Mouse (Mus musculus): ENCODE data around the gene Olfr1282. TPM values are rescaled to one million over a fixed set of nuclear protein-coding genes. Genes with fewer than 3 reads are reported as not detected.

The Olfr1282 gene
- polyA plus RNA-seq, 1 experiment: not detected

GRCm38 (mm10) chr2:111300374-111300773 is 35.5 kb downstream of the Olfr1282 start, which contains the start of gene Olfr1279:
Gene Olfr1279, plus strand, starts transcription at chr2:111300635.
- TF ChIP-seq USF1 (IDR thresholded peaks at IDR 0.05; ENCODE audit: low read depth) (no peak), MYOG (IDR thresholded peaks at IDR 0.05; ENCODE audit: control insufficient read depth in 1 of 3, insufficient read depth in 1 of 3, insufficient read length in 2 of 3, low read depth in 2 of 3) (no peak), MAX (IDR thresholded peaks at IDR 0.05; ENCODE audit: low read depth) (no peak), TCF12 (IDR thresholded peaks at IDR 0.05; ENCODE audit: insufficient read depth, poor library complexity, severe bottlenecking) (no peak), REST (IDR thresholded peaks at IDR 0.05; ENCODE audit: insufficient read depth, insufficient read length) (no peak), SRF (IDR thresholded peaks at IDR 0.05; ENCODE audit: control insufficient read depth, insufficient read length, low read depth) (no peak)
- H3K27me3 ChIP-seq (ENCODE audit: control insufficient read depth, insufficient read depth, insufficient read length): no peaks in the 10 kb centered on the region
- H3K36me3 ChIP-seq (ENCODE audit: control insufficient read depth, insufficient read depth): no peaks in the 10 kb centered on the region

GRCm38 (mm10) chr2:111298541-111298940 is 37.3 kb downstream of the Olfr1282 start:
- Histone ChIP-seq H3K36me3 (ENCODE audit: control insufficient read depth, insufficient read depth) (no peaks in the 10 kb centered on the region), H3K4me3 (no peak overlapping the region)
- TF ChIP-seq SRF (IDR thresholded peaks at IDR 0.05; ENCODE audit: control insufficient read depth, insufficient read length, low read depth) (no peak), E2F4 (IDR thresholded peaks at IDR 0.05; ENCODE audit: insufficient read depth) (no peak), TCF12 (IDR thresholded peaks at IDR 0.05; ENCODE audit: insufficient read depth, poor library complexity, severe bottlenecking) (no peak), MYOD1 (IDR thresholded peaks at IDR 0.05; ENCODE audit: control insufficient read depth in 1 of 3, insufficient read length in 2 of 3, low read depth in 2 of 3) (no peak), CEBPB (IDR thresholded peaks at IDR 0.05; ENCODE audit: insufficient read depth, poor library complexity, severe bottlenecking) (no peak)

More at GRCm38 (mm10) chr2:111300374-111300773, 35.5 kb downstream of the Olfr1282 start, which contains the start of gene Olfr1279:
- H3K4me2 ChIP-seq (ENCODE audit: low read depth): no peak within 1 kb of the TSS
- no peak within 1 kb of the TSS for H3ac ChIP-seq (ENCODE audit: control insufficient read depth, insufficient read length)
- H3K4me3 ChIP-seq: no peak within 1 kb of the TSS
- H3K79me2 ChIP-seq (ENCODE audit: control insufficient read depth, insufficient read depth): no peaks in the 10 kb centered on the region

DNA sequence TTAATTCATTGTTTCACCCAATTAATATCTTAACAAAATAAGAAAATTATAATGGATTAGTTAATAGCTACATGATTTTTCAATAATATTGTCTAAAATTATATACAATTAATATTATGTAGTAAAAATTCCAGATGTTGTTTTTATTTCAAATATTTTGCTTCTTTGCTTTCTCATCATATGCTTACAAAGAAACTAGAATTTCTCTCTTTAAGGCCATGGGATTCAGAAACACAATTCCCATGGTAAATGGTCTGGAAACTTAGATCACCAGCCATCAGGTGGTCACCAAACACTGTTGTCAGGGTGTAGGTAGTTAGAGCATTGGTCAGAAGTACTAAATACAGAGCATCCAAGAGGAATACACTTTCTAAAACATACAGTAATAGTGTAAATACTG is 46.0 kb downstream of the Olfr1282 start, which contains the start of gene Olfr1278:
Gene Olfr1278, plus strand, starts transcription at position 301 of the 400 bp plus-strand sequence.
- no peaks in the 10 kb centered on the region for H3K36me3 ChIP-seq (ENCODE audit: control insufficient read depth, insufficient read depth)
- no peak within 1 kb of the TSS for H3K4me2 ChIP-seq (ENCODE audit: low read depth)
- no peak within 1 kb of the TSS for H3K4me3 ChIP-seq
- no peaks in the 10 kb centered on the region for H3K79me2 ChIP-seq (ENCODE audit: control insufficient read depth, insufficient read depth)
- no peak within 1 kb of the TSS for H3ac ChIP-seq (ENCODE audit: control insufficient read depth, insufficient read length)
- TF ChIP-seq MYOG (IDR thresholded peaks at IDR 0.05; ENCODE audit: control insufficient read depth in 1 of 3, insufficient read depth in 1 of 3, insufficient read length in 2 of 3, low read depth in 2 of 3): no peak
- no peak for TF ChIP-seq MYOD1 (IDR thresholded peaks at IDR 0.05; ENCODE audit: control insufficient read depth in 1 of 3, insufficient read length in 2 of 3, low read depth in 2 of 3)
- H3K27me3 ChIP-seq (ENCODE audit: control insufficient read depth, insufficient read depth, insufficient read length): no peaks in the 10 kb centered on the region

More at GRCm38 (mm10) chr2:111298541-111298940, 37.3 kb downstream of the Olfr1282 start:
- no peak overlapping the region for H3K4me2 ChIP-seq (ENCODE audit: low read depth)
- H3K79me2 ChIP-seq (ENCODE audit: control insufficient read depth, insufficient read depth): no peaks in the 10 kb centered on the region
- no peaks in the 10 kb centered on the region for H3K27me3 ChIP-seq (ENCODE audit: control insufficient read depth, insufficient read depth, insufficient read length)
- H3ac ChIP-seq (ENCODE audit: control insufficient read depth, insufficient read length): no peak overlapping the region

Other genes starting within 250 kb of the Olfr1282 start
- not detected for gene Gm13941, start 230.1 kb downstream of the Olfr1282 start, polyA plus RNA-seq (2012; fragmentation: generic; extraction: Trizol)
- not detected for gene Gm15130, start 183.1 kb downstream of the Olfr1282 start, polyA plus RNA-seq (2012; fragmentation: generic; extraction: Trizol)
- gene 4930430A15Rik, start 106.5 kb downstream of the Olfr1282 start, polyA plus RNA-seq (2012; fragmentation: generic; extraction: Trizol): not detected
- not detected for gene Olfr1275, start 100.8 kb downstream of the Olfr1282 start, polyA plus RNA-seq (2012; fragmentation: generic; extraction: Trizol)
- not detected for gene Olfr1276, start 81.6 kb downstream of the Olfr1282 start, polyA plus RNA-seq (2012; fragmentation: generic; extraction: Trizol)
- gene Olfr1277, start 62.0 kb downstream of the Olfr1282 start, polyA plus RNA-seq (2012; fragmentation: generic; extraction: Trizol): not detected
- not detected for gene Olfr1278, start 45.9 kb downstream of the Olfr1282 start, polyA plus RNA-seq (2012; fragmentation: generic; extraction: Trizol)
- not detected for gene Olfr1279, start 35.4 kb downstream of the Olfr1282 start, polyA plus RNA-seq (2012; fragmentation: generic; extraction: Trizol)
- gene Olfr1280, start 22.1 kb downstream of the Olfr1282 start, polyA plus RNA-seq (2012; fragmentation: generic; extraction: Trizol): not detected
- not detected for gene Olfr1281, start 9.6 kb downstream of the Olfr1282 start, polyA plus RNA-seq (2012; fragmentation: generic; extraction: Trizol)
- not detected for gene Olfr1283, start 30.7 kb upstream of the Olfr1282 start, polyA plus RNA-seq (2012; fragmentation: generic; extraction: Trizol)
- not detected for gene Olfr1284, start 39.4 kb upstream of the Olfr1282 start, polyA plus RNA-seq (2012; fragmentation: generic; extraction: Trizol)
- not detected for gene Olfr1286, start 87.0 kb upstream of the Olfr1282 start, polyA plus RNA-seq (2012; fragmentation: generic; extraction: Trizol)
- not detected for gene Olfr1287, start 113.1 kb upstream of the Olfr1282 start, polyA plus RNA-seq (2012; fragmentation: generic; extraction: Trizol)
- not detected for gene Olfr1288, start 138.0 kb upstream of the Olfr1282 start, polyA plus RNA-seq (2012; fragmentation: generic; extraction: Trizol)
- gene Olfr1289, start 144.7 kb upstream of the Olfr1282 start, polyA plus RNA-seq (2012; fragmentation: generic; extraction: Trizol): not detected
- not detected for gene Olfr1290, start 157.8 kb upstream of the Olfr1282 start, polyA plus RNA-seq (2012; fragmentation: generic; extraction: Trizol)
- gene Olfr1291-ps1, start 161.1 kb upstream of the Olfr1282 start, polyA plus RNA-seq (2012; fragmentation: generic; extraction: Trizol): not detected
- not detected for gene Olfr1293-ps, start 189.1 kb upstream of the Olfr1282 start, polyA plus RNA-seq (2012; fragmentation: generic; extraction: Trizol)
- not detected for gene Olfr1294, start 204.2 kb upstream of the Olfr1282 start, polyA plus RNA-seq (2012; fragmentation: generic; extraction: Trizol)
- not detected for gene Olfr1295, start 233.6 kb upstream of the Olfr1282 start, polyA plus RNA-seq (2012; fragmentation: generic; extraction: Trizol)